Mouse (Mus musculus) stomach, postnatal 0 days (tissue): ENCODE results near the gene Plekha1.

Source experiments
- CTCF ChIP-seq: IDR thresholded peaks from 2 replicates; pipeline ENCODE4 v1.5.1; 2016; ENCODE audit warnings: antibody characterized with exemption, low read depth, mild to moderate bottlenecking, moderate library complexity
- EP300 ChIP-seq: optimal IDR thresholded peaks from 2 replicates; pipeline ENCODE3; 2016; ENCODE audit warnings: antibody characterized with exemption

- TF ChIP-seq CTCF (no peak), EP300 (no peak)
Observed at GRCm38 (mm10) chr7:130935793-130936471, 70.4 kb downstream of the Plekha1 start, which contains the start of gene Htra1.
